Mouse (Mus musculus) heart, embryonic 16.5 days (tissue): ENCODE measurements around the gene 6430548M08Rik. TPM values are rescaled to one million over a fixed set of nuclear protein-coding genes. Genes with fewer than 3 reads are reported as not detected.

Source experiments
- ATAC-seq: fragments of 200-750 bp; cut with Nextera tagmentation; replicated peaks from 2 replicates; pipeline ENCODE4 v1.8.0; 2017; ENCODE audit warnings: moderate number of reproducible peaks; ENCODE audit not compliant: insufficient read depth, low FRiP score; ENCODE audit errors: extremely low read depth
- H3K27ac ChIP-seq: fragments of 300-500 bp; sonication (generic); 2 replicates; pipeline ENCODE4 v1.5.1; 2014; ENCODE audit warnings: mild to moderate bottlenecking, low read length, control low read depth, moderate library complexity
- H3K27me3 ChIP-seq: fragments of 300-500 bp; sonication (generic); 2 replicates; pipeline ENCODE4 v1.6.1; 2014; ENCODE audit warnings: low read length, mixed read lengths; ENCODE audit not compliant: control insufficient read depth, insufficient read depth
- H3K36me3 ChIP-seq: fragments of 300-500 bp; sonication (generic); 2 replicates; pipeline ENCODE4 v1.6.1; 2014; ENCODE audit not compliant: control insufficient read depth, insufficient read depth
- H3K4me1 ChIP-seq: fragments of 300-500 bp; sonication (generic); 2 replicates; pipeline ENCODE4 v1.6.1; 2014; ENCODE audit warnings: low read length, mixed read lengths; ENCODE audit not compliant: control insufficient read depth, insufficient read depth
- H3K4me2 ChIP-seq: fragments of 300-500 bp; sonication (generic); 2 replicates; pipeline ENCODE4 v1.6.1; 2014; ENCODE audit warnings: low read depth, mild to moderate bottlenecking, control low read depth, low read length
- H3K4me3 ChIP-seq: fragments of 300-500 bp; sonication (generic); 2 replicates; pipeline ENCODE4 v1.5.1; 2014; ENCODE audit warnings: mild to moderate bottlenecking, control low read depth, low read length
- H3K9ac ChIP-seq: fragments of 300-500 bp; sonication (generic); 2 replicates; pipeline ENCODE4 v1.6.1; 2014; ENCODE audit warnings: low read length, control low read depth
- H3K9me3 ChIP-seq: fragments of 300-500 bp; sonication (generic); replicated peaks from 2 replicates; pipeline ENCODE4 v1.6.1; 2016; ENCODE audit warnings: low read length; ENCODE audit not compliant: control insufficient read depth
- WGBS: fragments of 180-500 bp; shearing (Covaris S2); extraction: QIAGEN DNeasy Blood & Tissue Kit; methylation state at CpG from one replicate; pipeline ENCODE4 v1.1.7; 2014; 5-methylcytosine and 5-hydroxymethylcytosine counted together
- polyA plus RNA-seq: library from polyadenylated mRNA; unstranded; fragments of >200 nt; fragmentation: Nextera tagmentation; extraction: Ambion mirVana; gene quantifications from 2 replicates; pipeline ENCODE4 v1.2.1, GENCODE M21; 2015

The 6430548M08Rik gene
- polyA plus RNA-seq, 1 experiment from 2014 or later: 8.4 TPM

GRCm38 (mm10) chr8:120124836-120125389 is 11.0 kb downstream of the 6430548M08Rik start:
- Histone ChIP-seq H3K27me3 (no peaks in the 10 kb centered on the region), H3K4me1 (peaks cover 64% of the 10 kb centered on the region), H3K27ac (peak overlapping the region; percentile 58), H3K4me3 (no peak overlapping the region), H3K36me3 (no peaks in the 10 kb centered on the region), H3K9ac (no peak overlapping the region), H3K4me2 (no peak overlapping the region), H3K9me3 (0 out of 2 replicates have a peak, but pooled peaks cover 4% of the 10 kb centered on the region)
- ATAC-seq: no peak
- WGBS: 70% methylated on average over 7 of the region's 7 CpGs

GRCm38 (mm10) chr8:120126357-120127161 is 12.6 kb downstream of the 6430548M08Rik start:
- peak; percentile 75 for ATAC-seq
- Histone ChIP-seq H3K36me3 (no peaks in the 10 kb centered on the region), H3K4me3 (no peak overlapping the region), H3K27me3 (no peaks in the 10 kb centered on the region), H3K27ac (peak overlapping the region; percentile 88), H3K9ac (peak overlapping the region; percentile 55), H3K4me2 (peak overlapping the region; percentile 48), H3K4me1 (peaks cover 55% of the 10 kb centered on the region), H3K9me3 (0 out of 2 replicates have a peak, but pooled peaks cover 4% of the 10 kb centered on the region)
- 16% methylated on average over 14 of the region's 14 CpGs for WGBS

GRCm38 (mm10) chr8:120129547-120129946 is 15.6 kb downstream of the 6430548M08Rik start:
- H3K9ac ChIP-seq: no peak overlapping the region
- whole genome bisulfite sequencing: 79% methylated on average over 4 of the region's 4 CpGs
- ATAC-seq: no peak

GRCm38 (mm10) chr8:120131158-120131557 is 17.2 kb downstream of the 6430548M08Rik start:
- no peak overlapping the region for H3K27ac ChIP-seq
- H3K9me3 ChIP-seq: 0 out of 2 replicates have a peak, but pooled peaks cover 4% of the 10 kb centered on the region
- H3K27me3 ChIP-seq: no peaks in the 10 kb centered on the region
- H3K4me3 ChIP-seq: no peak overlapping the region
- 76% methylated on average over 8 of the region's 8 CpGs for WGBS
- ATAC-seq: no peak
- H3K36me3 ChIP-seq: no peaks in the 10 kb centered on the region
- no peak overlapping the region for H3K4me2 ChIP-seq
- peaks cover 27% of the 10 kb centered on the region for H3K4me1 ChIP-seq
- H3K9ac ChIP-seq: no peak overlapping the region

More at GRCm38 (mm10) chr8:120129547-120129946, 15.6 kb downstream of the 6430548M08Rik start:
- H3K27ac ChIP-seq: no peak overlapping the region
- H3K36me3 ChIP-seq: no peaks in the 10 kb centered on the region
- H3K4me1 ChIP-seq: peaks cover 39% of the 10 kb centered on the region
- H3K4me2 ChIP-seq: no peak overlapping the region
- H3K4me3 ChIP-seq: no peak overlapping the region
- no peaks in the 10 kb centered on the region for H3K27me3 ChIP-seq
- 0 out of 2 replicates have a peak, but pooled peaks cover 4% of the 10 kb centered on the region for H3K9me3 ChIP-seq

- Histone ChIP-seq H3K4me2 (no peak overlapping the region), H3K27ac (no peak overlapping the region), H3K4me1 (peaks cover 14% of the 10 kb centered on the region), H3K36me3 (no peaks in the 10 kb centered on the region), H3K27me3 (no peaks in the 10 kb centered on the region), H3K9ac (no peak overlapping the region), H3K4me3 (no peak overlapping the region), H3K9me3 (0 out of 2 replicates have a peak, but pooled peaks cover 4% of the 10 kb centered on the region)
- 73% methylated on average over 7 of the region's 7 CpGs for WGBS
- ATAC-seq: no peak
These were observed 19.2 kb downstream of the 6430548M08Rik start for GRCm38 (mm10) chr8:120133169-120133568.

GRCm38 (mm10) chr8:120135687-120136086 is 21.7 kb downstream of the 6430548M08Rik start:
- WGBS: 87% methylated on average over 7 of the region's 7 CpGs
- no peak overlapping the region for H3K27ac ChIP-seq
- ATAC-seq: no peak

GRCm38 (mm10) chr8:120136618-120137017 is 22.7 kb downstream of the 6430548M08Rik start:
- Histone ChIP-seq H3K27me3 (no peaks in the 10 kb centered on the region), H3K9ac (no peak overlapping the region), H3K4me1 (peaks cover 23% of the 10 kb centered on the region), H3K27ac (no peak overlapping the region), H3K9me3 (no peaks in the 10 kb centered on the region), H3K4me3 (no peak overlapping the region), H3K4me2 (no peak overlapping the region), H3K36me3 (no peaks in the 10 kb centered on the region)
- ATAC-seq: peak; percentile 32
- WGBS: 46% methylated on average over 7 of the region's 7 CpGs

More at GRCm38 (mm10) chr8:120135687-120136086, 21.7 kb downstream of the 6430548M08Rik start:
- Histone ChIP-seq H3K4me3 (no peak overlapping the region), H3K4me2 (no peak overlapping the region), H3K36me3 (no peaks in the 10 kb centered on the region), H3K9me3 (no peaks in the 10 kb centered on the region), H3K27me3 (no peaks in the 10 kb centered on the region), H3K9ac (no peak overlapping the region), H3K4me1 (peaks cover 16% of the 10 kb centered on the region)

- no peaks in the 10 kb centered on the region for H3K27me3 ChIP-seq
- no peak overlapping the region for H3K9ac ChIP-seq
- no peak overlapping the region for H3K27ac ChIP-seq
- H3K9me3 ChIP-seq: no peaks in the 10 kb centered on the region
- WGBS: 92% methylated on average over 2 of the region's 2 CpGs
- no peaks in the 10 kb centered on the region for H3K36me3 ChIP-seq
- H3K4me3 ChIP-seq: no peak overlapping the region
- ATAC-seq: no peak
- no peak overlapping the region for H3K4me2 ChIP-seq
- peaks cover 26% of the 10 kb centered on the region for H3K4me1 ChIP-seq
These were observed 25.0 kb downstream of the 6430548M08Rik start for GRCm38 (mm10) chr8:120138958-120139357.

- ATAC-seq: no peak
- no peaks in the 10 kb centered on the region for H3K36me3 ChIP-seq
- H3K27me3 ChIP-seq: no peaks in the 10 kb centered on the region
- H3K9me3 ChIP-seq: no peaks in the 10 kb centered on the region
- peak overlapping the region; percentile 6 for H3K9ac ChIP-seq
- WGBS: 35% methylated on average over 3 of the region's 3 CpGs
- H3K27ac ChIP-seq: peak overlapping the region; percentile 61
- no peak overlapping the region for H3K4me2 ChIP-seq
- H3K4me1 ChIP-seq: peaks cover 36% of the 10 kb centered on the region
- no peak overlapping the region for H3K4me3 ChIP-seq
These were observed 26.8 kb downstream of the 6430548M08Rik start for GRCm38 (mm10) chr8:120140769-120141168.
